Mouse (Mus musculus) intestine, embryonic 15.5 days (tissue): ENCODE measurements around the gene Snrnp70. TPM values are rescaled to one million over a fixed set of nuclear protein-coding genes. Genes with fewer than 3 reads are reported as not detected.
A peak's percentile ranks its signal among the peaks of the same experiment; 100 is the strongest.
"Not testable (repeated sequence)": the region's sequence is repeated elsewhere in the genome, so short reads cannot be mapped to it uniquely, and the experiment has no call there.

Experiments used
- ATAC-seq: fragments of 200-750 bp; cut with Nextera tagmentation; 2 replicates; pipeline ENCODE4 v1.8.0; 2017; ENCODE audit warnings: moderate TSS enrichment, moderate library complexity
- H3K27ac ChIP-seq: fragments of 300-500 bp; sonication (generic); 2 replicates; pipeline ENCODE4 v1.5.1; 2015; ENCODE audit warnings: mild to moderate bottlenecking, inconsistent platforms
- H3K27me3 ChIP-seq: fragments of 300-500 bp; sonication (generic); replicated peaks from 2 replicates; pipeline ENCODE4 v1.6.1; 2015; ENCODE audit warnings: inconsistent platforms
- H3K36me3 ChIP-seq: fragments of 300-500 bp; sonication (generic); 2 replicates; pipeline ENCODE4 v1.6.1; 2015; ENCODE audit warnings: inconsistent platforms
- H3K4me1 ChIP-seq: fragments of 300-500 bp; sonication (generic); replicated peaks from 2 replicates; pipeline ENCODE4 v1.6.1; 2015; ENCODE audit warnings: inconsistent platforms
- H3K4me2 ChIP-seq: fragments of 300-500 bp; sonication (generic); replicated peaks from 2 replicates; pipeline ENCODE4 v1.6.1; 2015; ENCODE audit warnings: mild to moderate bottlenecking, inconsistent platforms
- H3K4me3 ChIP-seq: fragments of 300-500 bp; sonication (generic); replicated peaks from 2 replicates; pipeline ENCODE4 v1.5.1; 2015; ENCODE audit warnings: inconsistent platforms
- H3K9ac ChIP-seq: fragments of 300-500 bp; sonication (generic); 2 replicates; pipeline ENCODE4 v1.6.1; 2015; ENCODE audit warnings: inconsistent platforms
- H3K9me3 ChIP-seq: fragments of 300-500 bp; sonication (generic); 2 replicates; pipeline ENCODE4 v1.6.1; 2016; ENCODE audit warnings: inconsistent platforms
- WGBS: fragments of 180-500 bp; shearing (Covaris S2); methylation state at CpG from one replicate; pipeline ENCODE4 v1.1.7; 2015; 5-methylcytosine and 5-hydroxymethylcytosine counted together
- polyA plus RNA-seq: library from polyadenylated mRNA; unstranded; fragments of >200 nt; fragmentation: Nextera tagmentation; extraction: Ambion mirVana; gene quantifications from 2 replicates; pipeline ENCODE4 v1.2.1, GENCODE M21; 2015

Snrnp70 gene
- polyA plus RNA-seq, 1 experiment from 2014 or later, result 195 TPM

GRCm38 (mm10) chr7:45406157-45407156 lies 10.9 kb upstream of the Snrnp70 start:
- no peaks in the 10 kb centered on the region for H3K36me3 ChIP-seq
- H3K27me3 ChIP-seq, result peaks cover 61% of the 10 kb centered on the region
- peak overlapping the region; percentile 24 for H3K9ac ChIP-seq
- ATAC-seq, result 0 out of 2 replicates have a peak, but pooled peaks have one; percentile 21
- H3K9me3 ChIP-seq, result no peaks in the 10 kb centered on the region
- peaks cover 8% of the 10 kb centered on the region for H3K4me1 ChIP-seq
- WGBS, result 1% methylated on average over 114 of the region's 114 CpGs
- peak overlapping the region; percentile 42 for H3K4me3 ChIP-seq
- H3K27ac ChIP-seq, result no peak overlapping the region
- peak overlapping the region; percentile 85 for H3K4me2 ChIP-seq

GRCm38 (mm10) chr7:45405091-45406075 lies 9.8 kb upstream of the Snrnp70 start, which contains the start of gene Kcna7:
Gene Kcna7, plus strand, starts transcription at chr7:45405653.
- no peaks in the 10 kb centered on the region for H3K36me3 ChIP-seq
- 12% methylated on average over 28 of the region's 28 CpGs for WGBS
- H3K4me1 ChIP-seq, result peaks cover 8% of the 10 kb centered on the region
- peak; percentile 42 for ATAC-seq
- peak within 1 kb of the TSS; percentile 42 for H3K4me3 ChIP-seq
- H3K9ac ChIP-seq, result peak within 1 kb of the TSS; percentile 24
- H3K27me3 ChIP-seq, result peaks cover 53% of the 10 kb centered on the region
- no peaks in the 10 kb centered on the region for H3K9me3 ChIP-seq
- no peak within 1 kb of the TSS for H3K27ac ChIP-seq
- peak within 1 kb of the TSS; percentile 85 for H3K4me2 ChIP-seq

GRCm38 (mm10) chr7:45403532-45404261 lies 8.2 kb upstream of the Snrnp70 start:
- no peak overlapping the region for H3K9ac ChIP-seq
- WGBS, result 46% methylated on average over 6 of the region's 6 CpGs
- H3K4me1 ChIP-seq, result peaks cover 8% of the 10 kb centered on the region
- H3K36me3 ChIP-seq, result no peaks in the 10 kb centered on the region
- no peak overlapping the region for H3K4me2 ChIP-seq
- no peak overlapping the region for H3K4me3 ChIP-seq
- peaks cover 36% of the 10 kb centered on the region for H3K27me3 ChIP-seq
- no peak overlapping the region for H3K27ac ChIP-seq
- ATAC-seq, result peak; percentile 21; the same call in 1 of the 2 replicates
- H3K9me3 ChIP-seq, result no peaks in the 10 kb centered on the region

GRCm38 (mm10) chr7:45401521-45402085 lies 6.1 kb upstream of the Snrnp70 start:
- no peaks in the 10 kb centered on the region for H3K36me3 ChIP-seq
- no peak for ATAC-seq
- peaks cover 5% of the 10 kb centered on the region for H3K4me1 ChIP-seq
- 66% methylated on average over 10 of the region's 10 CpGs for WGBS
- H3K9me3 ChIP-seq, result no peaks in the 10 kb centered on the region
- H3K9ac ChIP-seq, result no peak overlapping the region
- H3K27me3 ChIP-seq, result peaks cover 15% of the 10 kb centered on the region
- H3K27ac ChIP-seq, result no peak overlapping the region
- H3K4me2 ChIP-seq, result no peak overlapping the region
- H3K4me3 ChIP-seq, result no peak overlapping the region

- 73% methylated on average over 2 of the region's 2 CpGs for WGBS
- H3K9ac ChIP-seq, result no peak overlapping the region
Measured at GRCm38 (mm10) chr7:45396787-45397186, 1.2 kb upstream of the Snrnp70 start.

GRCm38 (mm10) chr7:45396337-45396775 lies 814 bp upstream of the Snrnp70 start:
- Histone ChIP-seq H3K9ac (peak overlapping the region; percentile 52), H3K27ac (0 out of 2 replicates have a peak overlapping the region, but pooled peaks have one; percentile 74), H3K4me1 (peaks cover 13% of the 10 kb centered on the region), H3K4me3 (peak overlapping the region; percentile 40), H3K4me2 (peak overlapping the region; percentile 58)
- not testable (repeated sequence) for H3K36me3 ChIP-seq, H3K27me3 ChIP-seq, H3K9me3 ChIP-seq
- peak; percentile 51 for ATAC-seq
- WGBS, result 0% methylated on average over 3 of the region's 3 CpGs

More at GRCm38 (mm10) chr7:45396787-45397186, 1.2 kb upstream of the Snrnp70 start:
- Histone ChIP-seq H3K4me2 (no peak overlapping the region), H3K9me3 (no peaks in the 10 kb centered on the region), H3K36me3 (peaks cover 5% of the 10 kb centered on the region; the same call in 1 of the 2 replicates), H3K4me3 (no peak overlapping the region), H3K4me1 (peaks cover 13% of the 10 kb centered on the region), H3K27ac (no peak overlapping the region), H3K27me3 (no peaks in the 10 kb centered on the region)
- no peak for ATAC-seq

- H3K9ac ChIP-seq, result peak overlapping the region; percentile 91
- H3K27me3 ChIP-seq, result no peaks in the 10 kb centered on the region
- H3K27ac ChIP-seq, result peak overlapping the region; percentile 98
- peak overlapping the region; percentile 79 for H3K4me3 ChIP-seq
- peaks cover 9% of the 10 kb centered on the region for H3K36me3 ChIP-seq
- peak; percentile 85 for ATAC-seq
- H3K4me2 ChIP-seq, result peak overlapping the region; percentile 89
- under 1% methylated on average over 19 of the region's 20 CpGs for WGBS
- H3K9me3 ChIP-seq, result no peaks in the 10 kb centered on the region
- peaks cover 13% of the 10 kb centered on the region for H3K4me1 ChIP-seq
Measured at GRCm38 (mm10) chr7:45395129-45395541, 407 bp downstream of the Snrnp70 start.

- no peak for ATAC-seq
- H3K9me3 ChIP-seq, result no peaks in the 10 kb centered on the region
- 85% methylated on average over 3 of the region's 3 CpGs for WGBS
Measured at GRCm38 (mm10) chr7:45386077-45386476, 9.5 kb downstream of the Snrnp70 start.

GRCm38 (mm10) chr7:45376057-45376456 lies 19.5 kb downstream of the Snrnp70 start:
- WGBS, result 87% methylated on average over 1 of the region's 1 CpGs
- H3K36me3 ChIP-seq, result peaks cover 56% of the 10 kb centered on the region
- no peak for ATAC-seq

More at GRCm38 (mm10) chr7:45386077-45386476, 9.5 kb downstream of the Snrnp70 start:
- Histone ChIP-seq H3K9ac (no peak overlapping the region), H3K27me3 (no peaks in the 10 kb centered on the region), H3K27ac (no peak overlapping the region), H3K4me1 (no peaks in the 10 kb centered on the region), H3K4me3 (no peak overlapping the region), H3K36me3 (peaks cover 60% of the 10 kb centered on the region), H3K4me2 (no peak overlapping the region)

GRCm38 (mm10) chr7:45374620-45375019 lies 20.9 kb downstream of the Snrnp70 start:
- Histone ChIP-seq H3K4me1 (peaks cover 6% of the 10 kb centered on the region), H3K9ac (no peak overlapping the region), H3K27me3 (no peaks in the 10 kb centered on the region; the same call in 1 of the 2 replicates), H3K27ac (no peak overlapping the region), H3K4me3 (no peak overlapping the region), H3K9me3 (no peaks in the 10 kb centered on the region), H3K36me3 (peaks cover 43% of the 10 kb centered on the region), H3K4me2 (no peak overlapping the region)
- ATAC-seq, result no peak
- WGBS, result 94% methylated on average over 8 of the region's 8 CpGs

More at GRCm38 (mm10) chr7:45376057-45376456, 19.5 kb downstream of the Snrnp70 start:
- Histone ChIP-seq H3K27ac (no peak overlapping the region), H3K4me1 (no peaks in the 10 kb centered on the region), H3K4me2 (no peak overlapping the region), H3K9ac (no peak overlapping the region), H3K4me3 (no peak overlapping the region), H3K9me3 (no peaks in the 10 kb centered on the region), H3K27me3 (no peaks in the 10 kb centered on the region)

- peaks cover 26% of the 10 kb centered on the region for H3K36me3 ChIP-seq
- H3K4me2 ChIP-seq, result no peak overlapping the region
- H3K4me3 ChIP-seq, result no peak overlapping the region
- H3K27ac ChIP-seq, result no peak overlapping the region
- peaks cover 10% of the 10 kb centered on the region for H3K27me3 ChIP-seq
- peaks cover 14% of the 10 kb centered on the region for H3K4me1 ChIP-seq
- no peaks in the 10 kb centered on the region for H3K9me3 ChIP-seq
- no peak for ATAC-seq
- 79% methylated on average over 5 of the region's 5 CpGs for WGBS
- no peak overlapping the region for H3K9ac ChIP-seq
Measured at GRCm38 (mm10) chr7:45372371-45372770, 23.2 kb downstream of the Snrnp70 start.
